ENCODE assay signal across 7 mouse cellular contexts in the genomic region with DNA sequence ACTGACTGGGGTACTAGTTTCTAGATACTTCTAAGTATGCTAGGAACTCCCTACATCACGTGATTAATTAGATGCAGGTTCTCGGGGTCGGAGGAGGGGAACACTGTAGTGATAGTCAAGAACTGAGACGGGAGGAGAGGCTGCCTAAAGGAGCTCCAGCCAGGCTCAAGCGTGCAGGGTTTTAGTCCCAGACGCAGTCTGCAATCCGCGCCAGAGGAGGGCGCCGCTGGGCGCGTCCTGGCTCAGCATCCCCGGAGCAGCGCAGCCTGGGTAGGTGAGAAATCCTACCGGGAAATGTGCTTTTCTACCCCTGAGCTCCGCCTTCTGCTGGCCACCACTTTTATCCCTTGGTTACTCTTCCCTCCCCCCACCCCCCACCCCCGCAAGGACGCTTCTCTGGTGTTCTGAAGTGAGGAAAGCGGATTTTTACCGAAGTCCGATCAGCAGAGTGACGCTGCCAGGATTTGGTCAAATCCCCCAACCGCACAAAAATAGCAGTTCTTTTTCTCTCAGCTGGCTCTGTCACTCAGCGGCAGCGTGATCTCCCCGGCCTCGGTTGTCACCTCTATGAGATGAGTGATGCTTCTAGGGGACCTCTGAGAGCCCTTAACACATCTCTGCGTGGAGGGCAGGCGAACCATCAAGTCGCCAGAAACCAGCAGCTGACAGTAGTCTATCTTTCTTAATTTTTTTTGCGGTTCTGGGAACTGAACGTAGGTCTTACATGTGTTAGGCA. TPM values are rescaled to one million over a fixed set of nuclear protein-coding genes. Genes with fewer than 3 reads are reported as not detected.
DNase-seq lines count a peak whose midpoint lies in the region; ATAC-seq and TF ChIP-seq lines count a peak whose summit lies in the region.

No protein-coding gene starts in this region.

- H3K27me3 ChIP-seq in intestine, embryonic 16.5 days (replicated peaks; ENCODE audit: control insufficient read depth, insufficient read depth, low read length), result no peaks in the 10 kb centered on the region
- peaks cover 5% of the 10 kb centered on the region; the same call in 1 of the 2 replicates for H3K27me3 ChIP-seq in small intestine, adult 2 months (ENCODE audit: control insufficient read depth, insufficient read depth, low read length)

- 12% methylated on average over 32 of the region's 32 CpGs for WGBS in intestine, embryonic 16.5 days
- 15% methylated on average over 32 of the region's 32 CpGs for WGBS in small intestine, adult 2 months

- peak overlapping the region; percentile 37 for H3K9ac ChIP-seq in intestine, embryonic 16.5 days (ENCODE audit: low read depth, low read length)

- TF ChIP-seq CTCF in cortical plate, adult 2 months (IDR thresholded peaks at IDR 0.05; ENCODE audit: extremely low read depth, insufficient read depth, low read length), result peak; percentile 43
- TF ChIP-seq CTCF in small intestine, adult 2 months (IDR thresholded peaks at IDR 0.05; ENCODE audit: extremely low read depth, insufficient read length, insufficient replicate concordance, low read depth, low read length), result peak; percentile 33; the same call in 1 of the 2 replicates

- no peak overlapping the region for H3K27ac ChIP-seq in cortical plate, adult 2 months (ENCODE audit: insufficient read depth, low read length)
- no peak overlapping the region for H3K27ac ChIP-seq in intestine, embryonic 16.5 days (ENCODE audit: low read length)
- H3K27ac ChIP-seq in small intestine, adult 2 months (ENCODE audit: insufficient read depth, low read depth, low read length), result no peak overlapping the region

- intact Hi-C loops in gastrocnemius, postnatal 14 days (cut with DNase I; ENCODE audit: low total_unique reads), result no loop called here
- intact Hi-C loops in left cerebral cortex, postnatal 4 days (cut with DNase I), result no loop called here

- peak; percentile 64 to 69 for DNase-seq in adrenal gland, postnatal 36 days
- peak; percentile 60 for DNase-seq in gastrocnemius, postnatal 14 days
- peak; percentile 56 for DNase-seq in left cerebral cortex, postnatal 4 days

- no peaks in the 10 kb centered on the region for H3K4me1 ChIP-seq in cortical plate, adult 2 months (ENCODE audit: control insufficient read depth, insufficient read depth, low read length)
- H3K4me1 ChIP-seq in intestine, embryonic 16.5 days (ENCODE audit: control insufficient read depth, insufficient read depth, low read length), result peaks cover 4% of the 10 kb centered on the region; the same call in 1 of the 2 replicates
- H3K4me1 ChIP-seq in small intestine, adult 2 months (ENCODE audit: control insufficient read depth, insufficient read depth, insufficient read length, low read length), result peaks cover 5% of the 10 kb centered on the region

- TF ChIP-seq POLR2A in cortical plate, adult 2 months (IDR thresholded peaks at IDR 0.05; ENCODE audit: extremely low read depth, insufficient read depth, low read length), result no peak
- TF ChIP-seq POLR2A in small intestine, adult 2 months (IDR thresholded peaks at IDR 0.05; ENCODE audit: low read depth, low read length), result no peak

- peak; percentile 58 for ATAC-seq in intestine, embryonic 16.5 days
- peak; percentile 50; the same call in 1 of the 2 replicates for ATAC-seq in megakaryocyte-erythroid progenitor cell, adult 5-6 weeks (replicated peaks; ENCODE audit: low FRiP score, low TSS enrichment, poor library complexity, severe bottlenecking)

- H3K36me3 ChIP-seq in intestine, embryonic 16.5 days (ENCODE audit: control insufficient read depth, insufficient read depth, low read length), result no peaks in the 10 kb centered on the region
- no peaks in the 10 kb centered on the region for H3K36me3 ChIP-seq in small intestine, adult 2 months (ENCODE audit: control insufficient read depth, insufficient read depth, low read length)

- H3K4me3 ChIP-seq in cortical plate, adult 2 months (ENCODE audit: insufficient read depth, low read length), result peak overlapping the region; percentile 2; the same call in 1 of the 2 replicates
- H3K4me3 ChIP-seq in intestine, embryonic 16.5 days (ENCODE audit: low read length), result peak overlapping the region; percentile 36
- peak overlapping the region; percentile 6; the same call in 1 of the 2 replicates for H3K4me3 ChIP-seq in small intestine, adult 2 months (ENCODE audit: low read depth, low read length)

- peak overlapping the region; percentile 57 for H3K4me2 ChIP-seq in intestine, embryonic 16.5 days (ENCODE audit: low read depth, low read length)

- H3K9me3 ChIP-seq in intestine, embryonic 16.5 days (ENCODE audit: control insufficient read depth, low read length), result no peaks in the 10 kb centered on the region

RNA-seq across cellular contexts. Expression of gene Tbk1, which starts 53.3 kb away (rescaled TPM):
- 10 to 100 TPM; 40.2 to 42.6 TPM for total RNA-seq in adrenal gland, postnatal 36 days (2021)
- polyA plus RNA-seq in cortical plate, adult 2 months (2012; rRNA removed), result 41.5 and 46.4 TPM in 2 replicates
- 10 to 100 TPM; 11.0 to 11.5 TPM for total RNA-seq in gastrocnemius, postnatal 14 days (2021)
- polyA plus RNA-seq in intestine, embryonic 16.5 days (2015; fragmentation: Nextera tagmentation; extraction: Ambion mirVana), result 36.8 and 38.2 TPM in 2 replicates
- total RNA-seq in left cerebral cortex, postnatal 4 days (2021), result 10 to 100 TPM; 36.4 to 37.2 TPM
- 28.9 and 31.5 TPM in 2 replicates for total RNA-seq in megakaryocyte-erythroid progenitor cell, adult 5-6 weeks (2014; fragmentation: Nextera tagmentation)
- total RNA-seq in megakaryocyte-erythroid progenitor cell, adult 5-6 weeks (2017), result 31.3 and 47.5 TPM in 2 replicates
- 4.1 and 10.2 TPM in 2 replicates for polyA plus RNA-seq in small intestine, adult 2 months (2012; rRNA removed)

RNA-seq across cellular contexts. Expression of gene Rassf3, which starts 57.2 kb away (rescaled TPM):
- total RNA-seq in adrenal gland, postnatal 36 days (2021), result 10 to 100 TPM; 37.5 to 38.2 TPM
- polyA plus RNA-seq in cortical plate, adult 2 months (2012; rRNA removed), result 40.8 and 41.2 TPM in 2 replicates
- 10 to 100 TPM; 40.2 to 42.2 TPM for total RNA-seq in gastrocnemius, postnatal 14 days (2021)
- polyA plus RNA-seq in intestine, embryonic 16.5 days (2015; fragmentation: Nextera tagmentation; extraction: Ambion mirVana), result 15.7 and 22.2 TPM in 2 replicates
- total RNA-seq in left cerebral cortex, postnatal 4 days (2021), result 10 to 100 TPM; 17.4 to 22.9 TPM
- total RNA-seq in megakaryocyte-erythroid progenitor cell, adult 5-6 weeks (2014; fragmentation: Nextera tagmentation), result 6.5 and 9.7 TPM in 2 replicates
- total RNA-seq in megakaryocyte-erythroid progenitor cell, adult 5-6 weeks (2017), result 12.1 and 13.4 TPM in 2 replicates
- polyA plus RNA-seq in small intestine, adult 2 months (2012; rRNA removed), result 16.5 and 25.8 TPM in 2 replicates
